Mouse (Mus musculus): ENCODE measurements around the gene Rdx. TPM values are rescaled to one million over a fixed set of nuclear protein-coding genes. Genes with fewer than 3 reads are reported as not detected.

The Rdx gene
- total RNA-seq, 2 experiments from 2014 or later: 116 to 126 TPM

DNA sequence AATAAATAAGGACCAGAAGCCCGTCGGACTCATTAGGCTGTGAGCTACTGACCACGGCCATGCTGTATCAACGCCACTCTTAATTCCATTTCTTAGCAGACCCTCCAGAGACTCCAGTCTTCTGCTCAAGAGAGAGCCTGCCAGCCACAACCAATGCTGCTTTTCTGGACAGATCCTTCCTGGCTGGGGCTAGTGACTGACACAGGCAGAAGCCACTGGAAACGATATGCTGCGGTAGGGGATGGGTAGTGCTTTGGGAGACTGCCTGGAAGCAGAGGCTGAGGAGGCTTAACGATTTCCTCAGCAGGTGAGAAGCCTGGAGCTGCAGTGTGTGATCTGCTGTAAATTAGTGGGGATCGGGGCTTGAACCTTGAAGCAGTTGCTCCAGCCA, 57.2 kb downstream of the Rdx start:
- DNase-seq (ENCODE audit: low spot score in 2 of 2): no peak

GRCm38 (mm10) chr9:52105423-52105822, 58.5 kb downstream of the Rdx start:
- no peak for DNase-seq (ENCODE audit: low spot score in 2 of 2)

DNA sequence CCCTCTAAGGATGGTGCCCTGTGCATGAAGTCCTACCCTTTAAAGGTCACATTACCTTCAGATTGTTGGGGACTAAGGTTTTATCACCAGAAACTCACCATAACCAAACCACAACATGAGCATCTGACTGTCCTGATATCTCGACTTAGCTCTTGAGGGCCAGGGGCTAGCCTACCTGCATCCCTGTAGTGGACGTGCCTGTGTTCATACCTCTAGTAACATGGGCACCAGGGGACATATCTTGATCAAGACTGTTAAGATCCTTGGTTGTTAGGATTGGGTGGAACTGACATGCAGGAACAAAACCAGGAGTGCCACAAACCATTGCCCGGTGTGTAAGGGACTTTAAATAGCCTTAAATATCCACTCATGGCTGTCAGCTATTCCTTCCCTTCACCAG, 60.2 kb downstream of the Rdx start:
- DNase-seq (ENCODE audit: low spot score in 2 of 2): no peak

DNA sequence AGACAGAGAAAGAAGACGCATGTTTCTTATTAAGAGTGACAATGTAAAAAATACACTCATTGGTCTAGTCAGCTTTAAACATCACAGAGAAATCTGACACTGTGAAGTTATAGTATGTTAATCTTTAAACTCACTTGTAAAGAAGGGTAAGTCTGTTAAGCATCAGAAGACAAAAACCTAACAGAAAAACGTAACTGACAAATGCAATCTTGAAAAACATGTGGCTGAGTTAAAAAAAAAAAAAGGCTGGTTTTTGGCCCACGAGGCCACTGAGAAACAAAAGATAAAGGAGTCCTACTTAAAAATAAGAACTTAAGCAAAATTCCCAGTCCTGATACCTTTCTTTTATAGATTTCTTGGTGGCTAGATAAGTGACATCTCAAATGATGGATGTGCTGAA, 63.8 kb downstream of the Rdx start:
- DNase-seq (ENCODE audit: low spot score in 2 of 2): no peak

- no peak for DNase-seq (ENCODE audit: low spot score in 2 of 2)
Measured at GRCm38 (mm10) chr9:52113091-52113490, 66.1 kb downstream of the Rdx start.

DNA sequence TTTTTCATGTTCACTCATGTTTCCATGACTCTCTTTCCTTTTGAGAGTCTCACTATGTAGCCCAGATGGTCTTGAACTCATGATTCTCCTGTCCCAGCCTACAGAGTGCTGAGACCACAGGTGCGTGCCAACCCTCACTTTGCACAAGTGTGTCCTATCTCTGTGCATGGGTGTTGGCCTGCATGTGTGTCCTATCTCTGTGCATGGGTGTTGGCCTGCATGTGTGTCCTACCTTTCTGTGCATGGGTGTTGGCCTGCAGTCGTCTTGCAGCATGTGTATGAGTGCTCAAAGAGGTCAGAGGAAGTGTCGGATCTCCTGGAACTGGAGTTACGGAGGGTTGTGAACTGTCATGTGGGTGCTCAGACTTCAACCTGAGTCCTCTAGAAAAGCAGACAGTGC, 72.2 kb downstream of the Rdx start:
- no peak for DNase-seq (ENCODE audit: low spot score in 2 of 2)

DNA sequence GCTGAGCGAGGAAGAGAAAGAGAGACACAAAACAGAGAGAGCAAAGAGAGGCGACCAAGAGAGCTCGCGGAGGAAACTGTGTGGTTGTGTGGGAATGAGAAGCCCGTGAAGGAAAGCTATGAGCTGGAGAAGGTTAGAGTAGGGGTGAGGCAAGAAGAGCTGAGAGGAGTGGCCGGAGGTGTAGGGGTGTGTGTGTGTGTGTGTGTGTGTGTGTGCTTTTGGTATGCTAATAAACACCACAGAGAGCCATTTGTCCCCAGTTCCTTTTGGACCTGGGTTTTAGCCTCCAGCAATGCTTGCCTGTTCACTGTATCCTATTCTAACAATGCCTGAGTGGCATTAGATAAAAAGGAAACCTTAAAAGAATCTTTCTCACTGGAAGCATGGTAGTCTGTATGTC, 78.3 kb downstream of the Rdx start:
- no peak for DNase-seq (ENCODE audit: low spot score in 2 of 2)

DNA sequence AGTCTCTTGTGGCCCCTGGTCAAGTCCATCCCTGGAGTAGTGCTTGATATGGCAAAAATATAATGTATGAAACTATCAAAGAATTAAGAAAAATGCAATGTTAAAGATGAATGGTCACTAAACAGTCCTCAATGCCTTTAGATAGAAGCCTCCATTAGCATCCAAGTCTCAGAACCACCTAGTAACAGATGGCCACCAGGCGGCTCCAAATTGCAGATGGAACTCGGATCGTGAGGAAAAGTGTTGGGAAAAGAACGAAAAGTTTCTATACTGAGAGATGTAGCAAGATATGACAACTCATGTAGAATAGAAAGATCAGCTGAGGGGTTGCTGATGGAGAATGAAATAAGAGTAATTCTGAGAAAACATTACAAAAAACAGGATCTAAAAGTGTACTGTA, 83.4 kb downstream of the Rdx start:
- DNase-seq (ENCODE audit: low spot score in 2 of 2): no peak

- no peak for DNase-seq (ENCODE audit: low spot score in 2 of 2)
Measured at GRCm38 (mm10) chr9:52132771-52133170, 85.8 kb downstream of the Rdx start.

Small RNAs within 50 kb of the gene (microRNA-seq; reads per million reads assigned to microRNA genes)
- gene Gm27686 (ENCODE audit: borderline number of aligned reads in 2 of 2) (0 reads per million in 2 experiments), gene Mir6244 (ENCODE audit: borderline number of aligned reads in 2 of 2) (0 reads per million in 2 experiments)

Other genes starting within 250 kb of the Rdx start
- 1,000 to 10,000 TPM; 3,296 to 3,327 TPM for gene Fdx1, start 83.6 kb upstream of the Rdx start, total RNA-seq (2021)
- 10 to 100 TPM; 18.4 to 23.7 TPM for gene Zc3h12c, start 121.4 kb downstream of the Rdx start, total RNA-seq (2021)

All from adrenal gland, adult 18-20 months (tissue).